Mouse (Mus musculus) gastrocnemius, postnatal 25 days (tissue): Measurements from ENCODE around the gene Cep55. TPM values are rescaled to one million over a fixed set of nuclear protein-coding genes. Genes with fewer than 3 reads are reported as not detected.

Source experiments
- DNase-seq: peaks from one replicate; pipeline ENCODE4 v3.0.0; 2022
- total RNA-seq, 2 experiments: library from RNA; stranded (reverse); gene quantifications; 1 replicate in 1 of 2; 2 replicates in 1 of 2; pipeline ENCODE4 v1.2.3; 2021

Gene Cep55
- total RNA-seq, 2 experiments from 2014 or later: 0.10 to 0.29 TPM

- no peak for DNase-seq
Observed at GRCm38 (mm10) chr19:38096858-38097758, 42.3 kb downstream of the Cep55 start, which contains the start of gene Ffar4. Ffar4 (plus strand) TSS chr19:38097071.

- no peak for DNase-seq
Observed at GRCm38 (mm10) chr19:38107871-38108270, 53.1 kb downstream of the Cep55 start.

- DNase-seq: no peak
Observed at GRCm38 (mm10) chr19:38109506-38110242, 54.9 kb downstream of the Cep55 start.

GRCm38 (mm10) chr19:38111056-38111455, 56.2 kb downstream of the Cep55 start:
- no peak for DNase-seq

GRCm38 (mm10) chr19:38112575-38112974, 57.8 kb downstream of the Cep55 start:
- no peak for DNase-seq

GRCm38 (mm10) chr19:38114834-38115491, 60.2 kb downstream of the Cep55 start:
- DNase-seq: no peak

- DNase-seq: no peak
Observed at GRCm38 (mm10) chr19:38120123-38120760, 65.4 kb downstream of the Cep55 start.

- no peak for DNase-seq
Observed at GRCm38 (mm10) chr19:38123921-38124320, 69.1 kb downstream of the Cep55 start.

Other genes starting within 250 kb of the Cep55 start
- 1 to 10 TPM; 5.3 to 8.8 TPM for gene Myof, start 11.4 kb upstream of the Cep55 start, total RNA-seq
- under 1 TPM in 1 of 2 experiments, not detected in 1; 0.51 TPM for gene Ffar4, start 42.1 kb downstream of the Cep55 start, total RNA-seq
- 1 to 10 TPM; 1.1 to 8.8 TPM for gene Rbp4, start 70.3 kb downstream of the Cep55 start, total RNA-seq
- gene Pde6c, start 77.8 kb downstream of the Cep55 start, total RNA-seq: not detected
- 10 to 100 TPM; 11.4 to 12.1 TPM for gene Fra10ac1, start 169.1 kb downstream of the Cep55 start, total RNA-seq
- 1 to 10 TPM in 1 of 2 experiments, under 1 TPM in 1; 0.78 to 4.0 TPM for gene Lgi1, start 209.5 kb downstream of the Cep55 start, total RNA-seq